Mouse (Mus musculus) layer of hippocampus, adult 9-11 months (tissue): ENCODE results near the gene Ecpas.

Experiments
- DNase-seq: peaks from one replicate; pipeline ENCODE4 v3.0.0; 2022

Ecpas gene

GRCm38 (mm10) chr4:58912629-58913335 is at the start of gene Ecpas:
Gene Ecpas (minus strand): TSS chr4:58912749.
- peak; percentile 60 for DNase-seq

GRCm38 (mm10) chr4:58961719-58962118 is 49.2 kb upstream of the Ecpas start:
- no peak for DNase-seq

- DNase-seq: no peak
Observed at GRCm38 (mm10) chr4:58952630-58953029, 40.1 kb upstream of the Ecpas start.

- DNase-seq: no peak
Observed at GRCm38 (mm10) chr4:58948391-58948790, 35.8 kb upstream of the Ecpas start.

- DNase-seq: peak; percentile 25
Observed at GRCm38 (mm10) chr4:58944695-58945094, 32.1 kb upstream of the Ecpas start.

- no peak for DNase-seq
Observed at GRCm38 (mm10) chr4:58944206-58944553, 31.6 kb upstream of the Ecpas start.

GRCm38 (mm10) chr4:58943420-58944205 is 31.1 kb upstream of the Ecpas start, which contains the start of gene Zkscan16:
Gene Zkscan16 (plus strand): TSS chr4:58943628.
- peak; percentile 92 for DNase-seq

- DNase-seq: no peak
Observed at GRCm38 (mm10) chr4:58942942-58943341, 30.4 kb upstream of the Ecpas start.

GRCm38 (mm10) chr4:58941638-58942037 is 29.1 kb upstream of the Ecpas start:
- no peak for DNase-seq

- DNase-seq: no peak
Observed at GRCm38 (mm10) chr4:58935846-58936245, 23.3 kb upstream of the Ecpas start.

GRCm38 (mm10) chr4:58934746-58935476 is 22.4 kb upstream of the Ecpas start:
- DNase-seq: peak; percentile 47

- no peak for DNase-seq
Observed at GRCm38 (mm10) chr4:58934308-58934707, 21.8 kb upstream of the Ecpas start.

GRCm38 (mm10) chr4:58932541-58932940 is 20.0 kb upstream of the Ecpas start:
- no peak for DNase-seq

- DNase-seq: no peak
Observed at GRCm38 (mm10) chr4:58927661-58928060, 15.1 kb upstream of the Ecpas start.

GRCm38 (mm10) chr4:58926120-58926519 is 13.6 kb upstream of the Ecpas start:
- DNase-seq: no peak

- no peak for DNase-seq
Observed at GRCm38 (mm10) chr4:58925664-58926063, 13.1 kb upstream of the Ecpas start.

GRCm38 (mm10) chr4:58923933-58924332 is 11.4 kb upstream of the Ecpas start:
- DNase-seq: no peak

- DNase-seq: no peak
Observed at GRCm38 (mm10) chr4:58915081-58915826, 2.7 kb upstream of the Ecpas start.

GRCm38 (mm10) chr4:58913336-58914026 is 932 bp upstream of the Ecpas start:
- DNase-seq: no peak

GRCm38 (mm10) chr4:58911831-58912628 is 519 bp downstream of the Ecpas start:
- DNase-seq: peak; percentile 57
